In the genomic region with DNA sequence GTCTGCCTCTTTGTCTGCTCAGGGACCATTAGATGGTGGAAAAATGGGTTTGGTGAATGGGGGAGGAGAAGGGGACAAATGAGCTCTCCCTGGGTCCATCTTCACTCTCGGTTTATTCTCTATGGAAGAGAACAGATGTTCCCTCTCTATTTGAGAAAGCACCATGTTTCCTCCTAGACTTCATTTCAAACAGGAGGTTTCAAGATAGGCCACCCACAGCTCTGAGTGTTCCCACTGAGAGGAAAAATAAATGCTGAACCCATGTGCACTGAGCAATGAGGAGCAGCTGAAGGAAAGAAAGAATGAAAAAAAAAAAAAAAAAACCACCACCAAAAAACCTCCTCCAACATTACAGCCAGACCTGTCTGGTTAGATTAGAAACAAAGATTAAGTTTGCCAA, we compare ENCODE assay signal across 27 mouse cellular contexts.
A peak's percentile ranks its signal among the peaks of the same experiment; 100 is the strongest.
DNase-seq lines count a peak whose midpoint lies in the region; TF ChIP-seq lines count a peak whose summit lies in the region.
"Had no signal": no experiment of that assay in that cellular context is flagged by ENCODE, and none has a peak within 500 bp of the region (broad histone marks: within the 10 kb centered on the region; RNA-seq: fewer than 3 reads in every experiment).

No protein-coding gene starts in this region.

- H3K4me3 ChIP-seq in MEL (ENCODE audit: control insufficient read depth in 1 of 2, insufficient read depth in 1 of 2, low read depth in 2 of 2, low read length in 2 of 2): no peak overlapping the region
- H3K4me3 ChIP-seq in limb, embryonic 10.5 days: no peak overlapping the region
- H3K4me3 ChIP-seq: embryonic facial prominence, embryonic 12.5 days; forebrain, embryonic 10.5 days; heart, embryonic 13.5 days; limb, embryonic 12.5 days; liver, embryonic 15.5 days; lung, embryonic 15.5 days; midbrain, embryonic 13.5 days had no signal

- H3K79me2 ChIP-seq in MEL (ENCODE audit: control insufficient read depth, insufficient read depth, low read length, poor library complexity): no peaks in the 10 kb centered on the region

- TF ChIP-seq POLR2A in MEL (IDR thresholded peaks at IDR 0.05; ENCODE audit: control insufficient read depth in 1 of 2, insufficient read depth in 1 of 2, low read depth in 1 of 2, low read length in 2 of 2, poor library complexity in 1 of 2): no peak

- no peak overlapping the region for H3K27ac ChIP-seq in MEL (ENCODE audit: control insufficient read depth, low read depth, low read length)
- H3K27ac ChIP-seq in limb, embryonic 10.5 days: no peak overlapping the region
- H3K27ac ChIP-seq: embryonic facial prominence, embryonic 12.5 days; forebrain, embryonic 10.5 days; heart, embryonic 13.5 days; hindbrain, embryonic 14.5 days; limb, embryonic 12.5 days; liver, embryonic 15.5 days; lung, embryonic 15.5 days; midbrain, embryonic 13.5 days; stomach, postnatal 0 days had no signal

- TF ChIP-seq RAD21 in MEL (IDR thresholded peaks at IDR 0.05; ENCODE audit: low read depth, low read length): no peak

- H3K4me1 ChIP-seq in MEL (ENCODE audit: control insufficient read depth in 1 of 2, insufficient read depth in 2 of 2, low read length in 2 of 2): peaks cover 0 to 12% of the 10 kb centered on the region in 2 experiments; a peak in 3 of 4 replicates
- no peaks in the 10 kb centered on the region; the same call in 1 of the 2 replicates for H3K4me1 ChIP-seq in limb, embryonic 10.5 days
- H3K4me1 ChIP-seq: embryonic facial prominence, embryonic 12.5 days; forebrain, embryonic 10.5 days; heart, embryonic 13.5 days; liver, embryonic 15.5 days; lung, embryonic 15.5 days; midbrain, embryonic 13.5 days had no signal

- H3K9me3 ChIP-seq in MEL (replicated peaks; ENCODE audit: insufficient read depth, low read length): no peaks in the 10 kb centered on the region
- H3K9me3 ChIP-seq in limb, embryonic 10.5 days (replicated peaks): no peaks in the 10 kb centered on the region
- H3K9me3 ChIP-seq: embryonic facial prominence, embryonic 12.5 days; forebrain, embryonic 10.5 days; heart, embryonic 13.5 days; limb, embryonic 12.5 days; liver, embryonic 15.5 days; lung, embryonic 15.5 days; midbrain, embryonic 13.5 days had no signal

- TF ChIP-seq EP300 in MEL (IDR thresholded peaks at IDR 0.05; ENCODE audit: low read depth in 1 of 2, low read length in 2 of 2): no peak

- H3K27me3 ChIP-seq in MEL (ENCODE audit: control insufficient read depth in 1 of 2, insufficient read depth in 2 of 2, low read length in 2 of 2): no peaks in the 10 kb centered on the region
- H3K27me3 ChIP-seq in limb, embryonic 10.5 days (ENCODE audit: low read depth, poor library complexity, severe bottlenecking): no peaks in the 10 kb centered on the region
- H3K27me3 ChIP-seq: embryonic facial prominence, embryonic 12.5 days; heart, embryonic 13.5 days; limb, embryonic 12.5 days; liver, embryonic 15.5 days; lung, embryonic 15.5 days had no signal

- WGBS in limb, embryonic 10.5 days: 73% methylated on average over 1 of the region's 1 CpGs

- peaks cover 0 to 7% of the 10 kb centered on the region in 2 experiments; a peak in 1 of 4 replicates for H3K36me3 ChIP-seq in MEL (ENCODE audit: control insufficient read depth in 1 of 2, insufficient read depth in 2 of 2, low read length in 2 of 2)
- H3K36me3 ChIP-seq in limb, embryonic 10.5 days: no peaks in the 10 kb centered on the region
- H3K36me3 ChIP-seq: embryonic facial prominence, embryonic 12.5 days; forebrain, embryonic 10.5 days; heart, embryonic 13.5 days; limb, embryonic 12.5 days; liver, embryonic 15.5 days; lung, embryonic 15.5 days; midbrain, embryonic 13.5 days had no signal

- no peak overlapping the region for H3K9ac ChIP-seq in MEL (ENCODE audit: control insufficient read depth, low read depth, low read length, poor library complexity, severe bottlenecking)
- H3K9ac ChIP-seq: embryonic facial prominence, embryonic 12.5 days; heart, embryonic 13.5 days; hindbrain, embryonic 14.5 days; limb, embryonic 12.5 days; liver, embryonic 15.5 days; lung, embryonic 15.5 days; midbrain, embryonic 13.5 days had no signal

- peak; percentile 1 for DNase-seq in layer of hippocampus, adult 9-10 months (ENCODE audit: low spot score)
- DNase-seq in layer of hippocampus, adult 8-10 months (ENCODE audit: low spot score in 2 of 2): no peak
- no peak for DNase-seq in MEL (ENCODE audit: low read depth, low spot score)
- DNase-seq in embryo, embryonic 10 days (ENCODE audit: low spot score): peak; percentile 18
- peak; percentile 50 for DNase-seq in mesoderm, embryonic 11.5 days (ENCODE audit: low read depth, low spot score)
- no peak for DNase-seq in lung, postnatal 25 days (ENCODE audit: low spot score)
- DNase-seq in limb, embryonic 10.5 days (ENCODE audit: low spot score): no peak
- DNase-seq: adrenal gland, postnatal 10 days; cerebellum, adult 11-12 months; cerebellum, adult 9-11 months; gastrocnemius, postnatal 10 days; heart, postnatal 10 days; kidney, adult 9 months; kidney, postnatal 10 days; lung, postnatal 36 days; right cerebral cortex, postnatal 4 days; thymus, adult 2 months; thymus, postnatal 36 days had no signal

- TF ChIP-seq CTCF in MEL (IDR thresholded peaks at IDR 0.05 in 2 of 3, conservative IDR thresholded peaks at IDR 0.05 in 1 of 3; ENCODE audit: control insufficient read depth in 1 of 3, insufficient read depth in 1 of 3, low read depth in 2 of 3, low read length in 3 of 3, poor library complexity in 1 of 3, severe bottlenecking in 1 of 3): no peak

TF ChIP-seq in MEL, 35 proteins besides CTCF, POLR2A, EP300 and RAD21:
- TF ChIP-seq ELF1 (IDR thresholded peaks at IDR 0.05; ENCODE audit: low read depth, low read length) (no peak), ZNF384 (IDR thresholded peaks at IDR 0.05; ENCODE audit: low read depth, low read length) (peak; percentile 9; the same call in 1 of the 2 replicates)

Comparison
In these comparisons a context has a peak if more than half of its experiments do, and no peak if none do; other contexts are left out.
1. DNase-seq: peak in layer of hippocampus, adult 9-10 months (single experiment), embryo, embryonic 10 days (single experiment) and mesoderm, embryonic 11.5 days (single experiment); none in layer of hippocampus, adult 8-10 months (0 of 2), MEL (single experiment), lung, postnatal 25 days (single experiment) and limb, embryonic 10.5 days (single experiment).